Mouse (Mus musculus) kidney, postnatal 36 days (tissue): ENCODE data around the gene Vmn2r94.

Experiments
- DNase-seq, 2 experiments: peaks; one replicate each; pipeline ENCODE4 v3.0.0; 2021 to 2022; ENCODE audit warnings: mixed read lengths in 2 of 2

The Vmn2r94 gene

DNA sequence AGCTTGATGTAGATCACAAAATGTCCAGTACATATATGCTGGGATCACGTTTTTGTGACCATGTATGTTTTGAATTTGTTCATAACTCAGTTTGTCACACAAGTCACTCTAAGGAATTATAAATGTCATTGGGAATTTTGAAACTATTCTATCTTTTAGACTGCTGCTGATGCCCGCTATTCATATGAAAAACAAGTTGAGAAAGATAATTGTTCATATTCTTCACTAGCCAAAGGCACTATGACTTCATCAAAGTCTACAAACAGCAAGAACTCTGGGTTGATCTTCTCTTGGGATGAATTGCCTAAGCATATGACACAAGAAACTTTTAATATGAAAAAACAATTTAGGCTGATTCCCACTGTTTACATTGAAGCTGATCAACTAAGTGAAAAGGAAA is at the start of gene Vmn2r94:
TSS of gene Vmn2r94 (minus strand) at position 101 of the 400 bp plus-strand sequence.
- no peak for DNase-seq

DNA sequence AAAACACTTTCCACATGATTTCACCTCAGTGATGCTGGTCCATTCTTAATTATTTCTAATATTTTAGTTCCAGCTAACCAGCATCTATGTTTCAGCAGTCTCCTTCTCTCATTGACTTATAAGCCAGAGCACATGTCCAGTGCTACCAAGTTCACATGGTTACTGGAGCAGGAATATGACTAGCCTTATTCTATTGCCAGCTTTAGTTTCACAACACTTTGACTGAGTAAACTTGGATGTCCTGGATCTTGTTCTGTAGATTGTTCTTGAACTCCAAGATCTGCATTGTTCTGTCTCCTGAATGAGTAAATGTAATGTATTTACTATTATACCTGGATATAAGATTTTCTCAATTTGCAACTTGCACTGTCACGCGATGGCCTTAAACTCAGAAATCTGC is 45.5 kb upstream of the Vmn2r94 start:
- no peak for DNase-seq

DNA sequence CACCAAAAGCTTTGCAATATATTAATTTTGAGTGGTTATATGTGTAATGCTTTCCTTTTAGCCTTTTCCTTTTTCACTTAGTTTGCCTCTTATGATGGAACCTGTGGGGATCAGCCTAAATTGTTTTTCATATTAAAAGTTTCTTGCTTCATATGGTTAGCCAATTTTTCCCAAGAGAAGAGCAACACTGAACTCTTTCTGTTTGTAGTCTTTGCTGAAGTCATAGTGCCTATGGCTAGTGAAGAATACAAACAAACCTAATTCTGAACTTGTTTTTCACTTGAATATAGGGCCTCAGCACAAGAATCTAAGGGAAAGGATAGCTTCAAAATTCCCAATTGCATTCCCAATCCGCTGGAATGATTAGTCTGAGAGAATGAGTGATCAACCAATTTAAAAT is 20.2 kb upstream of the Vmn2r94 start, which contains the start of gene Vmn2r93:
TSS of gene Vmn2r93 (plus strand) at position 301 of the 400 bp plus-strand sequence.
- no peak for DNase-seq

DNA sequence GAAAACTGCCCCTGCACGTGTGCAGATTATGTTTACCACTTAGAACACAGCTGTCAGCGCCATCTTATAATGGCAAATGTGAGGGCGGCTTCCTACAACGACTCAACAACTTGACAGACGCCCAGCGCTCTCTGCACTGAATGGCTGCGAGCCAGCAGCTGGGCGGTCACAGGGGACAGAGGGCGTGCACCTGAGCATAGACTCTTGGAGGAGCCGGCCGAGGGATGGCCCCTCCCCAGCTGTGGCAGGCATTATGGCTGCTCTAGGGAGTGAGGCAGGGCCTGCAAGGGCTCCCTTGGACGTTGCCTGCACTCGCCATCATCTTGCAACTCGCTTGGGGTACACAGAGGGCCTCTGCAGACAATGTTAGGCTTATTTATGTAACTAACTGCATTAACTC is 40.6 kb downstream of the Vmn2r94 start:
- no peak for DNase-seq

DNA sequence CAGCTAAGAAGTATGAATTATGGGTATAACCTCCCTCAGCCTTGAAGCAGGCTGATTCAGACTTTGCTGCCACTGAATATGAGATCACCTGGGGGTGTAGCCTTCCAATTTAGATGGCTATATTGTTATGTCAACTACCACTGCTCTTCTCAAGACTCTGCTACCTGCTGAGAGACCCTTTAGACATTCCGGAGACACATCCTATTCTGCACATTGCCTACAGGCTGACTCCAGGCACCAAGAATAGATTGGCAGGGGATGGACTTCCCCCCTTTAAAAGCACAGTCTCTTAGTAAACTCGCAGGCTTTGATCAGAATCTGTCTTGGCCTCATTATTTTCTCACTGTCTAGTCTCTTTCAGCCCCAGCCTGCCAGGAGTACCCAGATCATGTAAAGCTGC is 45.6 kb downstream of the Vmn2r94 start:
- no peak for DNase-seq

DNA sequence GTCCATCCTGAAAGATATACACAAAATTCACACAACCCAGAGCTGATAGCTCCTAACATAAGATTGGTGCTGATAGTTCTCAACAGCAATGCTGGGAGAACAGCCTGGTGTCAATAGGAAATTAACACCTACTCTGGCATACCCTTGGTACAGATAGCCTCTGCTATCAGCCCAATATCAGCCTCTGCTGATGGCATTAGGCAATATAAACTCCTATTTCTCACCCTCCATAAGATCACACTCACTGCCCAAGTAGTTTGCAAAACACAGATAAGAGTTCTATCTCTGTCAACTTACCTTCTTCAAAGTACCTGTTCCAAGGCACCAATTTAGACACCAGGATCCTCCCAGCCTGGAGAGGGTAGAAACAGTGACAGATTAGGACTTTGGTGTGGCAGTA is 56.3 kb downstream of the Vmn2r94 start:
- DNase-seq = no peak
